Mouse (Mus musculus) telencephalon, adult 2 months (tissue): ENCODE results near the gene Sctr.

ENCODE experiments used
- DNase-seq: peaks from one replicate; pipeline ENCODE4 v3.0.0-alpha.2; 2011; ENCODE audit warnings: low read depth, low spot score

Sctr gene

GRCm38 (mm10) chr1:120069120-120069519 lies 62.4 kb downstream of the Sctr start:
- DNase-seq, result no peak

- no peak for DNase-seq
Observed at GRCm38 (mm10) chr1:120070168-120070567, 63.5 kb downstream of the Sctr start.

GRCm38 (mm10) chr1:120071133-120071532 lies 64.4 kb downstream of the Sctr start:
- DNase-seq, result no peak

GRCm38 (mm10) chr1:120072900-120073299 lies 66.2 kb downstream of the Sctr start:
- no peak for DNase-seq

- DNase-seq, result no peak
Observed at GRCm38 (mm10) chr1:120073519-120074306, 67.0 kb downstream of the Sctr start, which contains the start of gene Tmem37. TSS of gene Tmem37 (minus strand) at chr1:120074074.

- DNase-seq, result no peak
Observed at GRCm38 (mm10) chr1:120074307-120074702, 67.6 kb downstream of the Sctr start.

GRCm38 (mm10) chr1:120074931-120075330 lies 68.2 kb downstream of the Sctr start:
- DNase-seq, result no peak

- no peak for DNase-seq
Observed at GRCm38 (mm10) chr1:120075507-120075906, 68.8 kb downstream of the Sctr start.

GRCm38 (mm10) chr1:120077746-120078410 lies 71.2 kb downstream of the Sctr start:
- DNase-seq, result no peak

- no peak for DNase-seq
Observed at GRCm38 (mm10) chr1:120080632-120081031, 73.9 kb downstream of the Sctr start.

GRCm38 (mm10) chr1:120082957-120083585 lies 76.4 kb downstream of the Sctr start:
- no peak for DNase-seq

GRCm38 (mm10) chr1:120083921-120084517 lies 77.3 kb downstream of the Sctr start:
- no peak for DNase-seq

- no peak for DNase-seq
Observed at GRCm38 (mm10) chr1:120085696-120086095, 79.0 kb downstream of the Sctr start.

GRCm38 (mm10) chr1:120086644-120087043 lies 80.0 kb downstream of the Sctr start:
- no peak for DNase-seq

GRCm38 (mm10) chr1:120089180-120089579 lies 82.5 kb downstream of the Sctr start:
- no peak for DNase-seq

GRCm38 (mm10) chr1:120090880-120091570 lies 84.3 kb downstream of the Sctr start:
- DNase-seq, result no peak

- peak; percentile 40 for DNase-seq
Observed at GRCm38 (mm10) chr1:120093482-120094134, 86.9 kb downstream of the Sctr start.

- DNase-seq, result no peak
Observed at GRCm38 (mm10) chr1:120094920-120095319, 88.2 kb downstream of the Sctr start.

GRCm38 (mm10) chr1:120098327-120098726 lies 91.6 kb downstream of the Sctr start:
- no peak for DNase-seq

GRCm38 (mm10) chr1:120099483-120099882 lies 92.8 kb downstream of the Sctr start:
- DNase-seq, result no peak
